Mouse (Mus musculus) embryonic facial prominence, embryonic 10.5 days (tissue): ENCODE measurements at regions not wholly inside any gene's neighbourhood (a gene's known extent, or its start where the extent isn't known, plus 50 kb on each side); places are given as distances from the start of the nearest gene placed in this dataset.

Experiments
- DNase-seq: peaks from one replicate; pipeline ENCODE4 v3.0.0-alpha.2; 2017; ENCODE audit warnings: low spot score
- H3K27ac ChIP-seq: fragments of 300-500 bp; sonication (generic); replicated peaks from 2 replicates; pipeline ENCODE4 v1.5.1; 2016; ENCODE audit warnings: mild to moderate bottlenecking
- H3K27me3 ChIP-seq: fragments of 300-500 bp; sonication (generic); replicated peaks from 2 replicates; pipeline ENCODE4 v1.6.1; 2016; ENCODE audit warnings: low read depth, mild to moderate bottlenecking; ENCODE audit not compliant: poor library complexity, severe bottlenecking
- H3K36me3 ChIP-seq: fragments of 300-500 bp; sonication (generic); replicated peaks from 2 replicates; pipeline ENCODE4 v1.6.1; 2016; ENCODE audit warnings: mild to moderate bottlenecking, moderate library complexity
- H3K4me1 ChIP-seq: fragments of 300-500 bp; sonication (generic); 2 replicates; pipeline ENCODE4 v1.6.1; 2016
- H3K4me3 ChIP-seq: fragments of 300-500 bp; sonication (generic); 2 replicates; pipeline ENCODE4 v1.5.1; 2016; ENCODE audit warnings: mild to moderate bottlenecking, moderate library complexity
- H3K9me3 ChIP-seq: fragments of 300-500 bp; sonication (generic); 2 replicates; pipeline ENCODE4 v1.6.1; 2016; ENCODE audit warnings: mild to moderate bottlenecking
- WGBS: fragments of 180-500 bp; shearing (Covaris S2); methylation state at CpG from one replicate; pipeline ENCODE4 v1.1.7; 2016; 5-methylcytosine and 5-hydroxymethylcytosine counted together

- 84% methylated on average over 8 of the region's 8 CpGs for WGBS
- DNase-seq: no peak
- Histone ChIP-seq H3K4me1 (no peaks in the 10 kb centered on the region), H3K9me3 (no peaks in the 10 kb centered on the region), H3K36me3 (no peaks in the 10 kb centered on the region), H3K4me3 (no peak overlapping the region), H3K27me3 (no peaks in the 10 kb centered on the region), H3K27ac (no peak overlapping the region)
Observed at GRCm38 (mm10) chr5:116960041-116960440, 155.9 kb downstream of the Suds3 start.

GRCm38 (mm10) chr5:116958141-116958540 is 157.8 kb downstream of the Suds3 start:
- WGBS: 83% methylated on average over 5 of the region's 5 CpGs

GRCm38 (mm10) chr5:116956572-116956971 is 159.3 kb downstream of the Suds3 start:
- WGBS: 78% methylated on average over 13 of the region's 13 CpGs
- DNase-seq: no peak
- Histone ChIP-seq H3K4me3 (no peak overlapping the region), H3K36me3 (no peaks in the 10 kb centered on the region), H3K9me3 (no peaks in the 10 kb centered on the region), H3K27ac (no peak overlapping the region), H3K4me1 (no peaks in the 10 kb centered on the region), H3K27me3 (no peaks in the 10 kb centered on the region)

More at GRCm38 (mm10) chr5:116958141-116958540, 157.8 kb downstream of the Suds3 start:
- H3K4me1 ChIP-seq: no peaks in the 10 kb centered on the region
- no peak for DNase-seq
- H3K4me3 ChIP-seq: no peak overlapping the region
- H3K27ac ChIP-seq: no peak overlapping the region
- no peaks in the 10 kb centered on the region for H3K36me3 ChIP-seq
- H3K9me3 ChIP-seq: no peaks in the 10 kb centered on the region
- H3K27me3 ChIP-seq: no peaks in the 10 kb centered on the region

GRCm38 (mm10) chr5:116950280-116950881 is 165.5 kb downstream of the Suds3 start:
- WGBS: 3% methylated on average over 4 of the region's 4 CpGs
- Histone ChIP-seq H3K27ac (no peak overlapping the region), H3K27me3 (no peaks in the 10 kb centered on the region), H3K4me3 (no peak overlapping the region), H3K9me3 (no peaks in the 10 kb centered on the region), H3K36me3 (no peaks in the 10 kb centered on the region), H3K4me1 (no peaks in the 10 kb centered on the region)
- no peak for DNase-seq

- no peak for DNase-seq
- WGBS: 76% methylated on average over 5 of the region's 5 CpGs
- H3K27ac ChIP-seq: no peak overlapping the region
- no peaks in the 10 kb centered on the region for H3K27me3 ChIP-seq
- no peaks in the 10 kb centered on the region for H3K4me1 ChIP-seq
- H3K9me3 ChIP-seq: no peaks in the 10 kb centered on the region
- no peaks in the 10 kb centered on the region for H3K36me3 ChIP-seq
- no peak overlapping the region for H3K4me3 ChIP-seq
Observed at GRCm38 (mm10) chr5:116934585-116934984, 181.3 kb downstream of the Suds3 start.

GRCm38 (mm10) chr5:116934151-116934550 is 181.8 kb downstream of the Suds3 start:
- Histone ChIP-seq H3K9me3 (no peaks in the 10 kb centered on the region), H3K27me3 (no peaks in the 10 kb centered on the region), H3K27ac (no peak overlapping the region), H3K4me3 (no peak overlapping the region), H3K36me3 (no peaks in the 10 kb centered on the region), H3K4me1 (no peaks in the 10 kb centered on the region)
- DNase-seq: no peak
- 75% methylated on average over 3 of the region's 3 CpGs for WGBS

GRCm38 (mm10) chr5:116933105-116933504 is 182.8 kb downstream of the Suds3 start:
- Histone ChIP-seq H3K36me3 (no peaks in the 10 kb centered on the region), H3K9me3 (no peaks in the 10 kb centered on the region), H3K27me3 (no peaks in the 10 kb centered on the region), H3K4me3 (no peak overlapping the region), H3K27ac (no peak overlapping the region), H3K4me1 (no peaks in the 10 kb centered on the region)
- no peak for DNase-seq
- 91% methylated on average over 5 of the region's 5 CpGs for WGBS

- H3K9me3 ChIP-seq: no peaks in the 10 kb centered on the region
- peaks cover 18% of the 10 kb centered on the region for H3K4me1 ChIP-seq
- peak overlapping the region; percentile 54; the same call in 1 of the 2 replicates for H3K27ac ChIP-seq
- no peak for DNase-seq
- H3K4me3 ChIP-seq: no peak overlapping the region
- WGBS: 60% methylated on average over 4 of the region's 4 CpGs
- no peaks in the 10 kb centered on the region for H3K27me3 ChIP-seq
- no peaks in the 10 kb centered on the region for H3K36me3 ChIP-seq
Observed at GRCm38 (mm10) chr5:116923761-116924160, 192.2 kb downstream of the Suds3 start.

- no peaks in the 10 kb centered on the region for H3K27me3 ChIP-seq
- no peaks in the 10 kb centered on the region for H3K9me3 ChIP-seq
- H3K36me3 ChIP-seq: no peaks in the 10 kb centered on the region
- H3K4me1 ChIP-seq: peaks cover 18% of the 10 kb centered on the region
- H3K4me3 ChIP-seq: no peak overlapping the region
- H3K27ac ChIP-seq: no peak overlapping the region
- DNase-seq: no peak
- 71% methylated on average over 17 of the region's 17 CpGs for WGBS
Observed at GRCm38 (mm10) chr5:116922059-116922671, 193.7 kb downstream of the Suds3 start.

- 41% methylated on average over 12 of the region's 12 CpGs for WGBS
- no peak overlapping the region for H3K4me3 ChIP-seq
- no peak overlapping the region for H3K27ac ChIP-seq
- no peaks in the 10 kb centered on the region for H3K36me3 ChIP-seq
- no peaks in the 10 kb centered on the region for H3K4me1 ChIP-seq
- no peaks in the 10 kb centered on the region for H3K9me3 ChIP-seq
- DNase-seq: peak; percentile 71
- no peaks in the 10 kb centered on the region for H3K27me3 ChIP-seq
Observed at GRCm38 (mm10) chr5:116914876-116915275, 201.0 kb downstream of the Suds3 start.

GRCm38 (mm10) chr5:116900846-116901245 is 215.1 kb downstream of the Suds3 start:
- no peaks in the 10 kb centered on the region for H3K4me1 ChIP-seq
- no peak for DNase-seq
- H3K9me3 ChIP-seq: no peaks in the 10 kb centered on the region
- H3K4me3 ChIP-seq: no peak overlapping the region
- H3K27me3 ChIP-seq: no peaks in the 10 kb centered on the region
- WGBS: 91% methylated on average over 5 of the region's 5 CpGs
- H3K27ac ChIP-seq: no peak overlapping the region
- H3K36me3 ChIP-seq: no peaks in the 10 kb centered on the region

- no peak overlapping the region for H3K4me3 ChIP-seq
- no peaks in the 10 kb centered on the region for H3K9me3 ChIP-seq
- H3K27me3 ChIP-seq: no peaks in the 10 kb centered on the region
- H3K36me3 ChIP-seq: no peaks in the 10 kb centered on the region
- no peaks in the 10 kb centered on the region for H3K4me1 ChIP-seq
- DNase-seq: no peak
- 87% methylated on average over 5 of the region's 5 CpGs for WGBS
- no peak overlapping the region for H3K27ac ChIP-seq
Observed at GRCm38 (mm10) chr5:116897391-116897790, 218.5 kb downstream of the Suds3 start.

GRCm38 (mm10) chr5:116895036-116895783 is 220.7 kb downstream of the Suds3 start:
- DNase-seq: peak; percentile 22
- Histone ChIP-seq H3K4me1 (no peaks in the 10 kb centered on the region), H3K27me3 (no peaks in the 10 kb centered on the region), H3K9me3 (no peaks in the 10 kb centered on the region), H3K4me3 (no peak overlapping the region), H3K27ac (no peak overlapping the region), H3K36me3 (no peaks in the 10 kb centered on the region)
- 62% methylated on average over 12 of the region's 12 CpGs for WGBS
